8 mouse cellular contexts compared by ENCODE assay signal in the genomic region with DNA sequence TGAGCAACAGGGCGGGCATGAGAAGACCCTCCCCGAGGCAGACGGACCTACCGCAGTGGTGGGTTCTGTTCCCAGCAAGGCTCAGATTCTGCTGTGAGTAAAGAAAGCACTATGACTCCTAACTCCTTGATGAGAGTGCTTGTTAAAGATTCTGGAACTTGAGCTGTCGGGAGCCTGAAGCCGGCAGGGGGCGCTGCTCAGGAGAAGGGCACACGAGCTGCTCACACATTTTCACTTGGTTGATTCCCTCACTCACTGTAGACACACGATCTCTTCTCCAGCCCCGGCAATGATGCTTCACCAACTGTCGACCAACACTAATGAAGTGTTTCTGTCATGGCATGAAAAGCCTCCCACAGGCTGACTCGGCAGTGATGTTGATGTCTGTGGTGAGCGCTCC.
A peak's percentile ranks its signal among the peaks of the same experiment; 100 is the strongest.
DNase-seq lines count a peak whose midpoint lies in the region; ATAC-seq and TF ChIP-seq lines count a peak whose summit lies in the region.

No protein-coding gene starts in this region.

- no peaks in the 10 kb centered on the region for H3K9me3 ChIP-seq in forebrain, embryonic 11.5 days (ENCODE audit: control insufficient read depth, low read length)
- no peaks in the 10 kb centered on the region for H3K9me3 ChIP-seq in forebrain, embryonic 12.5 days
- no peaks in the 10 kb centered on the region for H3K9me3 ChIP-seq in stomach, postnatal 0 days (ENCODE audit: control insufficient read depth, low read length)

- DNase-seq in forebrain, embryonic 11.5 days (ENCODE audit: low spot score), result peak; percentile 68
- peak; percentile 80 for DNase-seq in ZHBTc4 (ENCODE audit: low read depth, low spot score)
- peak; percentile 39 to 63 for DNase-seq in cerebellum, postnatal 4 days (ENCODE audit: low spot score in 2 of 2)
- DNase-seq in layer of hippocampus, postnatal 25 days (ENCODE audit: extremely low spot score in 1 of 2, low spot score in 1 of 2), result peak; percentile 59 to 81
- DNase-seq in stomach, postnatal 0 days (ENCODE audit: low spot score), result peak; percentile 54

- TF ChIP-seq EP300 in stomach, postnatal 0 days (optimal IDR thresholded peaks at IDR 0.05), result no peak

- H3K4me1 ChIP-seq in forebrain, embryonic 11.5 days (replicated peaks; ENCODE audit: control insufficient read depth, insufficient read depth, low read length), result no peaks in the 10 kb centered on the region
- H3K4me1 ChIP-seq in forebrain, embryonic 12.5 days, result peaks cover 5% of the 10 kb centered on the region; the same call in 1 of the 2 replicates
- H3K4me1 ChIP-seq in stomach, postnatal 0 days (replicated peaks; ENCODE audit: control insufficient read depth, insufficient read depth), result no peaks in the 10 kb centered on the region

- TF ChIP-seq CTCF in stomach, postnatal 0 days (IDR thresholded peaks at IDR 0.05; ENCODE audit: low read depth), result peak; percentile 73

- no peak overlapping the region for H3K9ac ChIP-seq in forebrain, embryonic 11.5 days (ENCODE audit: low read length)
- no peak overlapping the region for H3K9ac ChIP-seq in forebrain, embryonic 12.5 days
- no peak overlapping the region for H3K9ac ChIP-seq in stomach, postnatal 0 days (ENCODE audit: low read length)

- no peaks in the 10 kb centered on the region for H3K36me3 ChIP-seq in forebrain, embryonic 11.5 days (ENCODE audit: control insufficient read depth, insufficient read depth, low read length)
- H3K36me3 ChIP-seq in forebrain, embryonic 12.5 days (replicated peaks), result no peaks in the 10 kb centered on the region
- H3K36me3 ChIP-seq in stomach, postnatal 0 days (ENCODE audit: control insufficient read depth, insufficient read depth, low read length), result no peaks in the 10 kb centered on the region

- no peak overlapping the region for H3K4me3 ChIP-seq in forebrain, embryonic 11.5 days (ENCODE audit: low read depth, low read length)
- H3K4me3 ChIP-seq in forebrain, embryonic 12.5 days (replicated peaks), result no peak overlapping the region
- H3K4me3 ChIP-seq in stomach, postnatal 0 days (ENCODE audit: low read depth, low read length), result no peak overlapping the region

- 36% methylated on average over 13 of the region's 13 CpGs for WGBS in forebrain, embryonic 11.5 days
- WGBS in forebrain, embryonic 12.5 days, result 33% methylated on average over 13 of the region's 13 CpGs
- 28% methylated on average over 13 of the region's 13 CpGs for WGBS in stomach, postnatal 0 days

- no peaks in the 10 kb centered on the region for H3K27me3 ChIP-seq in forebrain, embryonic 11.5 days (ENCODE audit: control insufficient read depth, insufficient read depth, low read length)
- H3K27me3 ChIP-seq in forebrain, embryonic 12.5 days, result no peaks in the 10 kb centered on the region
- H3K27me3 ChIP-seq in stomach, postnatal 0 days (ENCODE audit: control insufficient read depth, insufficient read depth, low read length), result no peaks in the 10 kb centered on the region

- ATAC-seq in forebrain, embryonic 11.5 days (replicated peaks; ENCODE audit: low FRiP score), result no peak
- ATAC-seq in forebrain, embryonic 12.5 days (ENCODE audit: low FRiP score), result no peak
- ATAC-seq in granulocyte monocyte progenitor cell, adult 5-6 weeks (replicated peaks; ENCODE audit: poor library complexity, severe bottlenecking), result peak; percentile 79
- ATAC-seq in megakaryocyte progenitor cell, adult 5-6 weeks (replicated peaks; ENCODE audit: poor library complexity), result peak; percentile 78
- ATAC-seq in stomach, postnatal 0 days (ENCODE audit: low FRiP score, low TSS enrichment), result no peak

- H3K27ac ChIP-seq in forebrain, embryonic 11.5 days (ENCODE audit: low read depth, low read length), result no peak overlapping the region
- no peak overlapping the region for H3K27ac ChIP-seq in forebrain, embryonic 12.5 days
- no peak overlapping the region for H3K27ac ChIP-seq in stomach, postnatal 0 days (replicated peaks)

- H3K4me2 ChIP-seq in forebrain, embryonic 11.5 days (ENCODE audit: low read depth, low read length, severe bottlenecking), result no peak overlapping the region
- H3K4me2 ChIP-seq in forebrain, embryonic 12.5 days, result no peak overlapping the region
- H3K4me2 ChIP-seq in stomach, postnatal 0 days (replicated peaks; ENCODE audit: low read depth), result no peak overlapping the region

Comparison
In these comparisons a context has a peak if more than half of its experiments do, and no peak if none do; other contexts are left out.
1. ATAC-seq: peak in granulocyte monocyte progenitor cell, adult 5-6 weeks (single experiment) and megakaryocyte progenitor cell, adult 5-6 weeks (single experiment); none in forebrain, embryonic 11.5 days (single experiment), forebrain, embryonic 12.5 days (single experiment) and stomach, postnatal 0 days (single experiment).
2. Peak in every context shown above with its lines, with median percentiles within 50 percentile points of each other: DNase-seq.